Mouse (Mus musculus): ENCODE data around the gene Numbl. TPM values are rescaled to one million over a fixed set of nuclear protein-coding genes. Genes with fewer than 3 reads are reported as not detected.

The Numbl gene
- polyA plus RNA-seq, 1 experiment: 56.7 TPM

- H3K4me1 ChIP-seq (ENCODE audit: control insufficient read depth, insufficient read depth, low read length): peaks cover 4% of the 10 kb centered on the region; the same call in 1 of the 2 replicates
- DNase-seq: no peak
- no peak overlapping the region for H3K27ac ChIP-seq (ENCODE audit: insufficient read depth, low read length)
- TF ChIP-seq CTCF (IDR thresholded peaks at IDR 0.05; ENCODE audit: borderline replicate concordance, insufficient read depth, low read depth, low read length) (peak; percentile 33; the same call in 1 of the 2 replicates), POLR2A (IDR thresholded peaks at IDR 0.05; ENCODE audit: borderline replicate concordance, insufficient read depth, low read length) (no peak)
- WGBS: 77% methylated on average over 9 of the region's 9 CpGs
- no peaks in the 10 kb centered on the region for H3K27me3 ChIP-seq (ENCODE audit: control insufficient read depth, insufficient read depth, low read length)
- H3K4me3 ChIP-seq (replicated peaks; ENCODE audit: insufficient read depth, low read depth, low read length): no peak overlapping the region
These were observed 49.3 kb downstream of the Numbl start for GRCm38 (mm10) chr7:27307551-27307950.

GRCm38 (mm10) chr7:27308821-27309549 is 50.8 kb downstream of the Numbl start:
- peaks cover 4% of the 10 kb centered on the region; the same call in 1 of the 2 replicates for H3K4me1 ChIP-seq (ENCODE audit: control insufficient read depth, insufficient read depth, low read length)
- H3K4me3 ChIP-seq (replicated peaks; ENCODE audit: insufficient read depth, low read depth, low read length): no peak overlapping the region
- H3K27ac ChIP-seq (ENCODE audit: insufficient read depth, low read length): no peak overlapping the region
- no peak for DNase-seq
- H3K27me3 ChIP-seq (ENCODE audit: control insufficient read depth, insufficient read depth, low read length): no peaks in the 10 kb centered on the region
- no peak for TF ChIP-seq POLR2A (IDR thresholded peaks at IDR 0.05; ENCODE audit: borderline replicate concordance, insufficient read depth, low read length)
- TF ChIP-seq CTCF (IDR thresholded peaks at IDR 0.05; ENCODE audit: borderline replicate concordance, insufficient read depth, low read depth, low read length): no peak
- WGBS: 21% methylated on average over 28 of the region's 28 CpGs

GRCm38 (mm10) chr7:27309832-27310231 is 51.6 kb downstream of the Numbl start:
- no peak for TF ChIP-seq CTCF (IDR thresholded peaks at IDR 0.05; ENCODE audit: borderline replicate concordance, insufficient read depth, low read depth, low read length)
- WGBS: 76% methylated on average over 3 of the region's 3 CpGs
- no peak overlapping the region for H3K27ac ChIP-seq (ENCODE audit: insufficient read depth, low read length)
- DNase-seq: no peak
- H3K4me3 ChIP-seq (replicated peaks; ENCODE audit: insufficient read depth, low read depth, low read length): no peak overlapping the region
- H3K4me1 ChIP-seq (ENCODE audit: control insufficient read depth, insufficient read depth, low read length): peaks cover 4% of the 10 kb centered on the region; the same call in 1 of the 2 replicates
- H3K27me3 ChIP-seq (ENCODE audit: control insufficient read depth, insufficient read depth, low read length): no peaks in the 10 kb centered on the region

- peak; percentile 60 to 64 for DNase-seq
- H3K27ac ChIP-seq (ENCODE audit: insufficient read depth, low read length): no peak overlapping the region
- peak overlapping the region; percentile 25 for H3K4me3 ChIP-seq (replicated peaks; ENCODE audit: insufficient read depth, low read depth, low read length)
- no peaks in the 10 kb centered on the region for H3K27me3 ChIP-seq (ENCODE audit: control insufficient read depth, insufficient read depth, low read length)
- no peak for TF ChIP-seq CTCF (IDR thresholded peaks at IDR 0.05; ENCODE audit: borderline replicate concordance, insufficient read depth, low read depth, low read length)
- TF ChIP-seq POLR2A (IDR thresholded peaks at IDR 0.05; ENCODE audit: borderline replicate concordance, insufficient read depth, low read length): no peak
- WGBS: 8% methylated on average over 17 of the region's 17 CpGs
- peaks cover 4% of the 10 kb centered on the region; the same call in 1 of the 2 replicates for H3K4me1 ChIP-seq (ENCODE audit: control insufficient read depth, insufficient read depth, low read length)
These were observed 52.1 kb downstream of the Numbl start for GRCm38 (mm10) chr7:27310306-27310705.

- no peak for TF ChIP-seq CTCF (IDR thresholded peaks at IDR 0.05; ENCODE audit: borderline replicate concordance, insufficient read depth, low read depth, low read length)
- no peak for TF ChIP-seq POLR2A (IDR thresholded peaks at IDR 0.05; ENCODE audit: borderline replicate concordance, insufficient read depth, low read length)
- Histone ChIP-seq H3K27me3 (ENCODE audit: control insufficient read depth, insufficient read depth, low read length) (no peaks in the 10 kb centered on the region), H3K4me3 (replicated peaks; ENCODE audit: insufficient read depth, low read depth, low read length) (no peak overlapping the region), H3K27ac (ENCODE audit: insufficient read depth, low read length) (no peak overlapping the region), H3K4me1 (ENCODE audit: control insufficient read depth, insufficient read depth, low read length) (peaks cover 7% of the 10 kb centered on the region)
- 64% methylated on average over 8 of the region's 8 CpGs for WGBS
- DNase-seq: no peak
These were observed 52.8 kb downstream of the Numbl start for GRCm38 (mm10) chr7:27310996-27311535.

GRCm38 (mm10) chr7:27311651-27312284 is 53.5 kb downstream of the Numbl start:
- DNase-seq: no peak
- Histone ChIP-seq H3K27ac (ENCODE audit: insufficient read depth, low read length) (no peak overlapping the region), H3K27me3 (ENCODE audit: control insufficient read depth, insufficient read depth, low read length) (no peaks in the 10 kb centered on the region), H3K4me3 (replicated peaks; ENCODE audit: insufficient read depth, low read depth, low read length) (no peak overlapping the region), H3K4me1 (ENCODE audit: control insufficient read depth, insufficient read depth, low read length) (peaks cover 9% of the 10 kb centered on the region)
- WGBS: 95% methylated on average over 12 of the region's 12 CpGs
- TF ChIP-seq CTCF (IDR thresholded peaks at IDR 0.05; ENCODE audit: borderline replicate concordance, insufficient read depth, low read depth, low read length) (no peak), POLR2A (IDR thresholded peaks at IDR 0.05; ENCODE audit: borderline replicate concordance, insufficient read depth, low read length) (no peak)

- Histone ChIP-seq H3K27ac (ENCODE audit: insufficient read depth, low read length) (no peak overlapping the region), H3K4me1 (ENCODE audit: control insufficient read depth, insufficient read depth, low read length) (peaks cover 9% of the 10 kb centered on the region), H3K27me3 (ENCODE audit: control insufficient read depth, insufficient read depth, low read length) (no peaks in the 10 kb centered on the region), H3K4me3 (replicated peaks; ENCODE audit: insufficient read depth, low read depth, low read length) (no peak overlapping the region)
- 96% methylated on average over 3 of the region's 3 CpGs for WGBS
- no peak for DNase-seq
- TF ChIP-seq POLR2A (IDR thresholded peaks at IDR 0.05; ENCODE audit: borderline replicate concordance, insufficient read depth, low read length): no peak
- TF ChIP-seq CTCF (IDR thresholded peaks at IDR 0.05; ENCODE audit: borderline replicate concordance, insufficient read depth, low read depth, low read length): no peak
These were observed 56.2 kb downstream of the Numbl start for GRCm38 (mm10) chr7:27314393-27314792.

Measured in cerebellum, adult 2 months (tissue).